Mouse (Mus musculus) fibroblast of lung, adult 2 months (primary cell): ENCODE data around the gene Tspan5.

ENCODE experiments used
- DNase-seq: peaks from one replicate; pipeline ENCODE4 v3.0.0-alpha.2; 2011; ENCODE audit warnings: low read depth

Gene Tspan5

GRCm38 (mm10) chr3:138876931-138877361 is 135.0 kb downstream of the Tspan5 start:
- peak; percentile 46 for DNase-seq

DNA sequence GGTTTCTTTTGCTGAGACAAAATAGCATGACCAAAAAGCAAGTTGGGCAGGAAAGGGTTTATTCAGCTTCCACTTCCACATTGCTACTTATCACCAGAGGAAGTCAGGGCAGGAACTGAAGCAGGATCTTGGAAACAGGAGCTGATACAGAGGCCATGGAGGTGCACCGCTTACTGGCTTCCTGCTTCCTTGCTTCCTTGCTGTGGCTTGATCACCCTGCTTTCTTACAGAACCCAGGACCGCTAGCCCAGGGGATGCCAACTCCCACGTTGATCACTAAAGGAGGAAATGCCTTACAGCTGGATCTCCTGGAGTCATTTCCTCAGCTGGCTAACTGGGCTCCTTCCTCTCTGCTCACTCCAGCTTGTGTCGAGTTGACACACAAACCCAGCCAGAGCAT is 135.7 kb downstream of the Tspan5 start:
- no peak for DNase-seq

DNA sequence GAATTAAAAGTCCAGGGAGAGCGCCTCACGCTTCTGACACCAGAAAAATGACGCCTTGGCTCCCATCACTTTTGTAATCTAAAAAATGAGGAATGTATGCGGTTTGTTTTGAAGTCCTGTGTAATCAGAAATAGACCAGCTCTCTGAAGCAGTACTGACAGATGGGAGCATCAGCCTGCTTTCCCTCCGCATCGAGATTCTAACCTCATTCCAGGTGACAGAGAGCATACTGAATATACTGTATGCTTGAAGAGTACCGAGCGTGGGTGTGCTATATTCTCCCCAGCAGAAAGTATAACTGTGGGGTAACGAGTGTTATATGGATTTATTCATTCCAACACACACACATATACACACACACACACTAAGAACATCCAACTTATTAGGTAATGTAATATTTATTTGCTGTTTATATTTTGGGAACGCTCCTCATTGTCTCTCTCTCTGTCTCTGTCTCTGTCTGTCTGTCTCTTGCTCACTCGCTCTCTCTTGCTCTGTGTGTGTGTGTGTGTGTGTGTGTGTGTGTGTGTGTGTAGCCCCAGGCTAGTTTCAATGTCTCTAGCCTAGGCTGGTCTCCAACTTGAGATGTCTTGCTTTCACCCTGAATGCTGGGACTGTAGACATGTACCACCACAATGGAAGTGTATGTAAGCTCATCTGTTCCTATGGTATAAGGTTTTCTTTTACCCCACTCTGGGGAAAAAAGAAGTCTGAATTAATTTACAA is 139.2 kb downstream of the Tspan5 start:
- DNase-seq, result no peak

GRCm38 (mm10) chr3:138881725-138882347 is 139.8 kb downstream of the Tspan5 start:
- no peak for DNase-seq

DNA sequence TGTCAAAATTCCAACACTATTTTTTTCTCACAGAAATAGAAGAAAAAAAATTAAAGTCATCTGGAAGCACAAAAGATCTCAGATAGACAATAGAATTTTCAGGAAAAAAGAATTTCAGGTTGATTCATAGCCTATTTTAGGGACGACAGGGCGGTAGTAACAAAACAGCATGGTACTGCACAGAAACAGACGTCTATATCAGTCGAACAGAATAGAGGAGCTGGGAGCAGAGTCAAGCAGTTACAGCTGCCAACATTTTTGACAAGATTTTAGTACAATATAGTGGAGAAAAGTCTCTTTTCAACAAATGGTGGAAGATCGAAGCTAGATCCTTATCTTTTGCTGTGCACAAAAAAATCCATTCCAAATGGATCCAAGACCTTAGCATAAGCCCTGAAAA is 144.1 kb downstream of the Tspan5 start:
- no peak for DNase-seq

DNA sequence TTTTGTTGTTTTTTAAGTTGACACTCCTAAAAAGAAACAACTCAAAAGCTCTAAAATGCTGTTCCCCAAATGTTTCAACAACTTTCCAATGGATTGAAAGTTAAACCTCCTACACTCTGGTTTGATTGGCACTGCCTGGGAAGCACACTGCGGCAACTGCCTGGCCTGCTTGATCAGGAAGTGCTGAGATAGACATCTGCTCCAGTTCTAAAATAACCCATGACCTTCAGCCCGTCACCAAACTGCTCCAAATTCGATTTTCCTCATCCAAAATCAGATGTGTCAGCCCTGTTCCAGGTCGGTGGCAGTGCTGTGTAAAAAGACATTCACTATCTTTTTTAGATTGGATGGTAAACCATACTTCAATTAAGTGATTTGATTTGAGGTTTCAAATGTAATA is 147.2 kb downstream of the Tspan5 start:
- DNase-seq, result no peak

DNA sequence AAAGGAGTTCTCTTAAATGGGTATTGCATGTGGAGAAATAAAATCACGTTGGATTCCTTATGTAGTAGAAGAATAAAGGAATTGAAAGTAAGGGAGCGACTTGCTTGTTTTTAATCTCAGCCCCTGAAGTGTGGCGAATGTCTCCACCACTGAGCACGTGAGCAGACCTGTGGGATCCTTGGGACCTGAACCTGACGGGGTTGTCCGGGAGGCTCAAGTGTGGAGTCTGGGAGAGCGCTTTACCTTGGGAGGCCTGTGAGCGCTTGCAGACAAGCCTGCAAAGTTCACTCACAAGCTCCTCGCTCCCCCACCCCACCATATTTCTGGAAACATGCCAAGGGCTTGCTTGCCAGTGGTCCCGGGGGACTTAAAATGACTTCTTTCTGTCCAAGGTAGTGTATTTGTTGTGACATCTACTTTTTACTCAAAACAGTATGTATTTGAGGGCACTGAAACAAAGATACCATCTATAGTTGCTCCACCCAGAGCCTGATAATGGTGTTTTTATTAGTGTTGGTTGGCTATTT is 147.8 kb downstream of the Tspan5 start:
- no peak for DNase-seq

DNA sequence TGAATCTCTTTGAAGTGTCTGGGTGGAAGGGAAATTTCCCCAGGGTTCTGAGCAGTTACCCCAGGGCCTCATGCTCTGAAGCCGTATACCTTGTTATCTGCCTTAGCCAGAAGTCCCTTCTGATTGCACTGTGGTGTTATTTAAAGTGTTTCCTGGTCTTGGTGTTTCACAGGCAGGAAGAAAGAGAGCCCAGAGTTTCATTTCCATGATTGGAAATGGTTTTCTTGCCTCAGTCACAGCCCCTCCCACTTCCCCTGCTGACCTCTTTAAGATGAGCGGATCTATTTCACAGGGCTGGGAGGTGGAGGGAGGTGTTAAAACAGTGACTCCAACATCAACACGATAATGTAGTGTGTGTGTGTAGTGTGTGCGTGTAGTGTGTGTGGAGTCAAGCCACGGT is 151.5 kb downstream of the Tspan5 start:
- no peak for DNase-seq

DNA sequence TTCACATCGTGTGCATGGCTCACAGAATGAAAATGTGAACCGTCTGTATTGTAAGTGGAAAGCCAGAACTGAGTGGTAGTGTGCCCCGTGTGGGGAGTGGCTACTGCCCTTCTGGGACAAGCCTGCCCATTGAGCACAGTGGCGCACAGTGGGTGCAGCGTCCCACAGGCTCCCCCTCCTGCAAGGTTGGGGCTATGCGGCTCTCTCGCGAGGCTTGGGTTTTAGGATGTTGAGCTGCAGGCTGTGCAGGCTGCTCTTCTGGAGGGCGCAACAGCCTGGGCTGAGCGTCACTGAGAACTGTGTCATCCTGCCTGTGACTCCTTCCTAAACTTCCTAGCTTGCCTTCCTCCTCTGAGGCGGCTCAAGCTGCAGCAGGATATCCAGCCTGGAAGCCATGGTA is 155.5 kb downstream of the Tspan5 start:
- DNase-seq, result no peak

GRCm38 (mm10) chr3:138898055-138898454 is 156.1 kb downstream of the Tspan5 start:
- no peak for DNase-seq

- peak; percentile 43 for DNase-seq
Observed at GRCm38 (mm10) chr3:138900571-138901141, 158.7 kb downstream of the Tspan5 start.

DNA sequence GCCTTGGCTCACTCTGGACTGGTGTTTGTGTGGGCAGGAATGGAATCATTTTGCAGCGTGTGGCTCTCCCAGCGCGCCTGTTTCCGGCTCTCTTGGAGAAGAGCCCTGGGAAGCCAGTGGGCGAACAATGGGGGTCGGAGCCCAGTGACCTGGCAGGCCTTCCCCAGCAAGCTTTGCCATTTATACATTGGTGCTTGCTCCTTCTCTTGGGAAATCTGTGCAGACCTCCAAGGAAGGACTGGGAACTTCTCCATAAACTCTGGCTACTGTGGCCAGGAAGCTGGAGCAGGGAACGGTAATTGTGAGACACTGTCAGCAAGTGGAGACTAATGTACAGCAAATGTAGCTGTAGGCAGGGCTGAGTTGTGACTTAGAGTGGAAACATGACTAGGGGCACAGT is 163.7 kb downstream of the Tspan5 start:
- peak; percentile 81 for DNase-seq

DNA sequence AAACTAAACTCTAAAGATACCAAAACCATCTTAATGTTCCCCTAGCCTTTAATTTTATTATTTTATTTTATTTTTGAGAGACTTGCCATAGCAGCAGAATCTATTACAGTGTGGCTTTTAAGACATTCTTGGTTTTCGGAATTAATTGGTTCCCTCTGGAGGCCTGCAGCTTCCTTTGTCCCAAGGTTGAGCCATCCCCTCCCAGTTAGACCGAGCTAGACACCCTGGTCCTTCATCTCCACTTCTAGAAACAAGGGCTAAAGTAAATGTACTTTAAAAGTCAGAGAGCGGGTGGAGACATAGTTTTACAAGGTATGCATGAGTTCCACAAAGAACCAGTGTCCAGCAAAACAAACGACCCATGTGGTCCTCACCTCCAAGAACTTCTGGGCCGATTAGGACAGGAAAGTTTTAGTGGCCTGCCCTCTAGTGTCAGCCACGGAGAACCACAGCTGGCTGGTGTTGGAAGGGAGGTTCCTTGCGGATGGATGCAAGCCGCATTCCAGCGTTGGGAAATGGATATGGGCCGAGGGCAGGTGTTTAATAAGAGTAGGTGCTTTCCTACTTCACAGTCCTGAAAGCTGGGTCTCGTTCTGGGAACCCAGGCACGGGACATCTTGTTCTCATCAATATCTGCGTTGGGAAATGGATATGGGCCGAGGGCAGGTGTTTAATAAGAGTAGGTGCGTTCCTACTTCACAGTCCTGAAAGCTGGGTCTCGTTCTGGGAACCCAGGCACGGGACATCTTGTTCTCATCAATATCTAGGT is 164.3 kb downstream of the Tspan5 start:
- DNase-seq, result peak; percentile 55

GRCm38 (mm10) chr3:138909313-138909712 is 167.3 kb downstream of the Tspan5 start:
- DNase-seq, result no peak

GRCm38 (mm10) chr3:138912504-138912903 is 170.5 kb downstream of the Tspan5 start:
- DNase-seq, result no peak

DNA sequence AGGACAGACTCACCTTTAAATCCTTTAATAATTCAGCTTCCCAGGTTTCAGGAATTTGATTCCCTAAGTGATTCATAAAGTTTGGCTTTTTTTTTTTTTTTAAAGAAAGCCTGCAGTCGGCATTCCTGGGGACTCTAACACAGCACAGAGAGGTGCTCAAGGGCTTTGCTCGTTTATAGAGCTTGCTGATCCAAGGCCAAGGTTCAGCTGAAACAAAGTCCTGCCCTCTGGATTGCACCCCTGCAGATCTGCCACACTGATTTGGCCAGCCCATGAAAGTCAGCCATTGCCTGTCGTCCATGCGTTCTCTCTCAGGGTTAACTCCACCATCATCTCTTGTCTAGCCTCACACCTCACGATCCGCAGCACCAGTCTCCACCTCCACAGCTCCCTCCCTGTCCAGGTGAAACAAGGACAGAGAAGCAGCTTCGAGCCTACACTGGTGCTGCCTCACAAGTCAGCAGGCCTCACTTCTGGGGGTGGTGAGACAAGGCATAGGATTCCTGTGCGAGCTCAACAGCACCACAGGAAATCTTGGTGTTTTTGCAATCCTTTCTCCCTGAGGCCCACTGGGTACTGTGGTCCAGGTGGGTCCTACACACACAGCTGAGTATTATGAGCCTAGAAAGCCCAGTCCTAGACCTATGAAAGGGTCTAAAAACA is 172.8 kb downstream of the Tspan5 start:
- no peak for DNase-seq

GRCm38 (mm10) chr3:138916591-138916990 is 174.6 kb downstream of the Tspan5 start:
- DNase-seq, result no peak

GRCm38 (mm10) chr3:138917016-138917415 is 175.0 kb downstream of the Tspan5 start:
- DNase-seq, result no peak

- DNase-seq, result no peak
Observed at GRCm38 (mm10) chr3:138918241-138918640, 176.2 kb downstream of the Tspan5 start.

DNA sequence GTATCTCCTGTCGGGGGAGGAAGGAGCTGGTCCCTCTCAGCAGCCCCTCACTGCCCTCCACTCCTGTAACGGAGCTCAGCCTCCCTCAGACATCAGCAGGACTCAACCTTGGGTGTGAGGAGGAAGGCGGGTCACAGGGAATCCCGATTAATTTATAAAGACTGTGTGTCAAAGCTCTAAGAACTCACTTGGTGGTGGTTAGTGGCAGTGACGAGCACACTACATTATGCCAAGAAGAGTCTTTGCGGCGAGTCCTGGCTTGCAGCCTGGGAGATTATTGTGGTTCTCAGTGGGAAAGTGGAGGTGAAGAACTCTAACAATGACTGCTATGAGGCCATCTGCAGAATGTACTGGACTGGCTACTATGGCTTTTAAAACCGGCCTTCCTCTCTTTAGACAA is 184.2 kb downstream of the Tspan5 start:
- no peak for DNase-seq

- no peak for DNase-seq
Observed at GRCm38 (mm10) chr3:138927437-138927836, 185.4 kb downstream of the Tspan5 start.

DNA sequence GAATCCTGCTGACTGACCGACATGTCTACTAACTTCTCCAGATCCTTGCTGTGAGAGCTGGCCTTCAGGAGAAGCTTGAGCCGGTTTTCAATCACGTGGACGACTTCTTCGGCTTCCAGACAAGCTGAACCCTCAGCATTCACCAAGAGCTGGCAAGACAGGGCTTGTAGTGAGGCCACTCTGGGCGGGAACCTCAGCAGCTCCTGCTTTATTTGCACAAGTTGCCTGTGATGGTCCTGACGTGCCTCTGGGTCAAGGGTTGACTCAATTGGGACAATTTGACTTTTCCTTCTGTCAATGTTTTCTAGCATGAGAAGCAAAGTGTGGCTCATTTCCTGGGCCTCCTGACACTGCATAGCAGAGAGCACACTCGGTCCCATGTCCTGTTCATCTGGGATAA is 194.8 kb downstream of the Tspan5 start:
- DNase-seq, result no peak
